Mouse (Mus musculus) lung, adult 2 months (tissue): ENCODE results near the gene Hmcn1.

Experiments
- CTCF ChIP-seq: fragments of 200-500 bp; IDR thresholded peaks from 2 replicates; pipeline ENCODE4 v1.5.1; 2011; ENCODE audit warnings: mild to moderate bottlenecking, low read length, control low read depth; ENCODE audit not compliant: insufficient read depth
- POLR2A ChIP-seq: fragments of 200-500 bp; IDR thresholded peaks from 2 replicates; pipeline ENCODE4 v1.6.1; 2011; ENCODE audit warnings: low read depth, mild to moderate bottlenecking, control low read depth, low read length, borderline replicate concordance; ENCODE audit errors: extremely low read depth

DNA sequence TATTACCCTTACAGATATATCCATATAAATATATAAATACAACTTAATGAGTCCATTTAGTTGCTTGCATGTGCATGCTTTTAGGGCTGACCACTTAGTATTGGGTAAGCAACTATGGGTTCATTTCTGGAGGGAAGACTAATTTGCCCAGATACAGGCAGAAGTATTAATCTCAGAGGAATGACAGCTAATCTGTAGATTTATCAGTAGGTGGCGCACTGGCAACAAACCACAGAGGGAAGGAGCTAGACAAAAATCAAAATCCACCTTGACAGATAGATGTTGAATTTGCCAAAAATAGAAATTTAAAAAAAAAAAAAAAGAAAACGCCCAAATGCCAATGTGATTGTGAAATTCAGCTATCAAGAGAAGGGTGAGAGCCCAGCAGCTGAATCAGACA lies 213.3 kb downstream of the Hmcn1 start:
- TF ChIP-seq POLR2A (no peak), CTCF (0 out of 2 replicates have a peak, but pooled peaks have one; percentile 1)
